Mouse (Mus musculus): Measurements from ENCODE around the gene Stat3. TPM values are rescaled to one million over a fixed set of nuclear protein-coding genes. Genes with fewer than 3 reads are reported as not detected.
A peak's percentile ranks its signal among the peaks of the same experiment; 100 is the strongest.

The Stat3 gene
- total and polyA plus RNA-seq, 3 experiments: 25.7 to 249 (median 64.7) TPM

- Histone ChIP-seq H3K27ac (ENCODE audit: control insufficient read depth, low read depth, low read length) (peak overlapping the region; percentile 26), H3K9me3 (replicated peaks; ENCODE audit: insufficient read depth, low read length) (no peaks in the 10 kb centered on the region), H3K9ac (ENCODE audit: control insufficient read depth, low read depth, low read length, poor library complexity, severe bottlenecking) (peak overlapping the region; percentile 23), H3K36me3 (ENCODE audit: control insufficient read depth in 1 of 2, insufficient read depth in 2 of 2, low read length in 2 of 2) (peaks cover 0 to 18% of the 10 kb centered on the region in 2 experiments; a peak in 2 of 4 replicates), H3K27me3 (ENCODE audit: control insufficient read depth in 1 of 2, insufficient read depth in 2 of 2, low read length in 2 of 2) (peaks cover 4% of the 10 kb centered on the region in 2 experiments; a peak in 3 of 4 replicates), H3K4me3 (ENCODE audit: control insufficient read depth in 1 of 2, insufficient read depth in 1 of 2, low read depth in 2 of 2, low read length in 2 of 2) (peak overlapping the region; percentile 78 to 98), H3K4me1 (ENCODE audit: control insufficient read depth in 1 of 2, insufficient read depth in 2 of 2, low read length in 2 of 2) (peaks cover 10 to 15% of the 10 kb centered on the region in 2 experiments), H3K79me2 (ENCODE audit: control insufficient read depth, insufficient read depth, low read length, poor library complexity) (peaks cover 41% of the 10 kb centered on the region)
- DNase-seq (ENCODE audit: low read depth, low spot score): peak; percentile 58
- TF ChIP-seq POLR2A (IDR thresholded peaks at IDR 0.05; ENCODE audit: control insufficient read depth in 1 of 2, insufficient read depth in 1 of 2, low read depth in 1 of 2, low read length in 2 of 2, poor library complexity in 1 of 2) (no peak), MAFK (IDR thresholded peaks at IDR 0.05; ENCODE audit: borderline replicate concordance, low read depth, low read length) (no peak), ZKSCAN1 (IDR thresholded peaks at IDR 0.05; ENCODE audit: low read depth, low read length) (no peak), ZNF384 (IDR thresholded peaks at IDR 0.05; ENCODE audit: low read depth, low read length) (no peak), UBTF (IDR thresholded peaks at IDR 0.05; ENCODE audit: borderline replicate concordance, insufficient read depth, low read depth, low read length) (no peak), SIN3A (IDR thresholded peaks at IDR 0.05; ENCODE audit: low read length) (peak; percentile 79), ETS1 (IDR thresholded peaks at IDR 0.05; ENCODE audit: low read depth, low read length) (peak; percentile 81), CHD1 (IDR thresholded peaks at IDR 0.05; ENCODE audit: low read depth, low read length) (no peak), MAX (IDR thresholded peaks at IDR 0.05; ENCODE audit: low read length) (no peak; the same call in 1 of the 2 replicates), ELF1 (IDR thresholded peaks at IDR 0.05; ENCODE audit: low read depth, low read length) (no peak), E2F4 (IDR thresholded peaks at IDR 0.05; ENCODE audit: borderline replicate concordance, low read depth, low read length) (no peak), EP300 (IDR thresholded peaks at IDR 0.05; ENCODE audit: low read depth in 1 of 2, low read length in 2 of 2) (peak in 1 of 2 experiments; percentile 50; a peak in 1 of 4 replicates), USF2 (IDR thresholded peaks at IDR 0.05; ENCODE audit: borderline replicate concordance in 1 of 2, insufficient read depth in 1 of 2, low read depth in 1 of 2, low read length in 2 of 2) (no peak), KAT2A (conservative IDR thresholded peaks at IDR 0.05; ENCODE audit: low read depth, low read length) (no peak), GATA1 (IDR thresholded peaks at IDR 0.05; ENCODE audit: low read depth, low read length) (peak; percentile 74), ZMIZ1 (IDR thresholded peaks at IDR 0.05; ENCODE audit: low read depth, low read length) (no peak), NELFE (IDR thresholded peaks at IDR 0.05; ENCODE audit: low read depth, low read length) (no peak), BHLHE40 (IDR thresholded peaks at IDR 0.05; ENCODE audit: borderline replicate concordance, low read depth, low read length) (no peak), ZC3H11A (IDR thresholded peaks at IDR 0.05; ENCODE audit: low read depth, low read length) (no peak), TCF12 (IDR thresholded peaks at IDR 0.05; ENCODE audit: low read depth, low read length) (peak; percentile 26), MXI1 (IDR thresholded peaks at IDR 0.05; ENCODE audit: low read depth, low read length) (no peak; the same call in 1 of the 2 replicates), NRF1 (IDR thresholded peaks at IDR 0.05; ENCODE audit: insufficient read depth, low read depth, low read length, poor library complexity, severe bottlenecking) (no peak), CHD2 (IDR thresholded peaks at IDR 0.05; ENCODE audit: low read length) (no peak), GABPA (IDR thresholded peaks at IDR 0.05; ENCODE audit: low read depth, low read length) (no peak), SMC3 (IDR thresholded peaks at IDR 0.05; ENCODE audit: low read depth, low read length) (no peak), RCOR1 (IDR thresholded peaks at IDR 0.05; ENCODE audit: low read depth, low read length) (no peak), TBP (IDR thresholded peaks at IDR 0.05; ENCODE audit: low read depth, low read length) (no peak; the same call in 1 of the 2 replicates), POLR2AphosphoS2 (IDR thresholded peaks at IDR 0.05; ENCODE audit: low read length) (no peak)
Measured at GRCm38 (mm10) chr11:100848789-100849379, 90.5 kb downstream of the Stat3 start.

All from MEL (cell line).